Mouse (Mus musculus) thymus, adult 18-20 months (tissue): ENCODE results near the gene Ptpn3.

Experiments
- DNase-seq, 2 experiments: peaks; one replicate each; pipeline ENCODE4 v3.0.0; 2022; ENCODE audit warnings: mixed read lengths in 2 of 2

Gene Ptpn3

DNA sequence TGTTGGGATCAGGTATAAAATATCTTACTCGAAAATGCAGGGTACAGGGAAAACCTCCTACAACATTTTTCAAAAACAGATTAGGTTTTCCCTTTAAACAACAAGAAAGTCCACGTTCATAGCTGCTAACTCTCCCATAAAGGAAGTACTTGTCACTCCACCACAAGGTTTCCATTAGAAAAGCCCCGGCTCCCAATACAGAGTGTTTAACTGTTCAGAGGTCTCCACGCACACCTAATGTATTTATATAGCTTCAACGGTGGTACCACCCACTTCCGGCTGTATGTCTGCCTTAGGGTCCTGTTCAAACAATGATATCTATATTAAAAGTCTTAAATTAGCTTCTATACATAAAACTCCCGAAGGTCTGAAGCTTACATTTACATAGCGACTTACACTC, 39.2 kb downstream of the Ptpn3 start:
- DNase-seq: no peak

DNA sequence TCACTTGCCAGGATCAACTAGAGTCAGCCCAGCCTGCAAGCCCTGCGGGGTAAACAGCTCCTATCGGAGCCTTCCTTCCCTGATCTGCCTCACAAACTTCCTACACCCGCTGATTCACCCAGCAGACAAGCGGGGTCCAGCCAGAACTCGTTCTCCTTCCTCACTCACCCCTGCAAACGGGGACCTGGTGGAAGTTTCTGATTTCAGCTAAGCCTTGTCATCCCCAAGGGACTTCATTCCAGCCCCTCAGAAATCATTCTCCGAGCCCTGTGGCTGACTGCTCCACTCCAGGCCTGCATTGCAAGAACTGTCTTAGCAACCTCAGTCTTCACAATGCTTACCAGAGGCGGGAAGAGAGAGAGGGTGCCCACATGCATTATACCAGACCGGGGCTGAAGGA, 39.8 kb downstream of the Ptpn3 start:
- DNase-seq: no peak

DNA sequence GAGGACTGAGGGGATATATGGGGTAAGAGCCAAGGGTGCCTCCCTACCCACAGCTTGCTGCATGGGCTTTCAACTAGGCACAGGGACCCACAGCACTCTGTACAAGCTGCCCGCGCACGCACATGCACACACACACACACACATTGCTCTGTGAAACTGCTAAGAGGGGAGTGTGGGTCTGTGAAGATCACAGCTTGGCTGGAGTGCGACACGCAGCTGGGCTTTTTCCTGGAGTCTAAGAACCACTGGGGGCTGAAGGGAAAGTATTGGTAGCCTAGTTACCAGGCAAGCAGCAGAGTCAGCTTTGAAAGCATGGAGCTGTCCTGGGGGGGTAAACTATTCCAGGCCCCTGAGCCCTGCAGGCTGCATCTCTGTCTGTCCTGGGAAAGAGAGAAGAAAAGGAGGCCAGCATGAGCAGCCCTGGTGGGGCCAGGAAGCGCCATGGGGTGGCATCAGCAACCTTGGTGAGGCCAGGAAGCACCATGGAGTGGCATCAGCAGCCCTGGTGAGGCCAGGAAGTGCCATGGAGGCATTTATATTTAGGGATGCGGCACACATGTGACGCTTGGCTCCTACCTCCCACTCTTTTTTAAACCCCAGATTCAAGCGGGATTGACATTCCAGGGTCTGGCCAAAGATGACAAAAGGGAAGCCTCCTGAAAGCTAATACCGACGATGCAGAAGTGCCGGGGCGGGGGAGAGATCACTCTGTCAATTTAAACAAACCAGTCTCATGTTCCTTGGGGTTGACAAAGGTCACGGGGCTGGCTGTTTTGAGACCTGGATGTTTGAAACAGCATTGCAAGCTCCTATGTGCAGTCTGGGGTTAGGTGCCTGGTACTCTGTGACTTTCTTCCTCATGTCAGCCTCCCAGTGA, 43.2 kb downstream of the Ptpn3 start:
- no peak for DNase-seq

DNA sequence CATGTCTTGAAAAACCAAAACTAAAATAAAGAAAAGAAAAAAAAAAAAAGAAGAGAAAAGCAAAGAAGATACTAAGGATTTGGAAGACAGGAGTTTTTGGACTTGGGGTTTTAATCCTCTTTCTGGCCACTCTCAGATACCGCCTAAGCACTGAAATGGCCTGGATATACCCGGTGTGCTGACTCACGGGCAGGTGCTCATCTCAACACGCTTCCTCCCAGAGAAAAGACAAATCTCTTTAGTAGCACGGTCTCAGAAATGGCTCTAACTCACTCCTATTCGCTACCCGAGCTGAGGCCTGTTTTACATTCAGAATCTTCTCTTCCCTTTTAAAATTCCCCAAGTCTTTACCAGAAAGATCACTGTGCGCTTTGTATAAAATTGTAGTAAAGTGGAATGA, 44.2 kb downstream of the Ptpn3 start:
- no peak for DNase-seq

- DNase-seq: no peak
These were observed 44.9 kb downstream of the Ptpn3 start for GRCm38 (mm10) chr4:57256761-57257160.

- DNase-seq: no peak
These were observed 47.2 kb downstream of the Ptpn3 start for GRCm38 (mm10) chr4:57254412-57254811.

- no peak for DNase-seq
These were observed 51.0 kb downstream of the Ptpn3 start for GRCm38 (mm10) chr4:57250636-57251035.

- no peak for DNase-seq
These were observed 52.5 kb downstream of the Ptpn3 start for GRCm38 (mm10) chr4:57249108-57249507.

GRCm38 (mm10) chr4:57244874-57245273, 56.8 kb downstream of the Ptpn3 start:
- DNase-seq: no peak

DNA sequence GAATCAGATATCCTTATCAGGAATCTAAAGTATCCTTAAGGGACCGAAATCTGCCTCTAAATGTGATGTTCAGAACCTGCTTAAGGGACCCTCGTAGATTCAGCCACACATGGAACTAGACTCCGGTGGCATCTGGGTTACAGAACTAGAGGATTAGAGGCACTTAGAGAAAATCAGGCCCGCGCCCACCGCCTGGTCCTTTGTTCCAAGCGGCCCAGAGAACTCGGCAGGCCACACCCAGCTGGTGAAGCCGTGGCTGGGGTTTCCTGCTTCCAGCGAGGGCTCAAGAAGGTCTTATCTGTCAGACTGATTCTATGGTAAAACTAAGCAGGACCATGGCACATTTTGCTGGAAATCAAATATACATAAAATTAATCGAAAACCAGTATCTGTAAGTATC, 58.3 kb downstream of the Ptpn3 start:
- DNase-seq: no peak

DNA sequence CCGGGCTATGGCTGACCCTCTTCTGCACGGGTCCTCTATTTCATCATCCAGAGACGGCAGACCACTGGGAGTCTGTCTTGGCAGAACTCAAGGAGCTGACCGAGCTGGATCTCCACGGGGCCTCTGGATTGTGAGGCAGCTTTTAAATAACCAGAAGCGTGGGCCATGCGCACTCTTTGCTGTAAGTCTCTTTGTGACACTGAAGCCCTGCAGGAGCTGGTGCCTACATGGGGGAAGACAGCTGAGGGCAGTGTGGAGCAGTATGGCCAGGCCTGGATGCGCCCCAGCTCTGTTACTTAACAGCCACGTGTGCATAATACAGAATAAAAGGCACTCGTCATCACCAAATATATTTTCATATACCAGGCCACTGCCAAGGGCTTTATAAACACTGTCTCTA, 60.7 kb downstream of the Ptpn3 start:
- no peak for DNase-seq

- DNase-seq: no peak
These were observed 61.5 kb downstream of the Ptpn3 start for GRCm38 (mm10) chr4:57240100-57240499.

DNA sequence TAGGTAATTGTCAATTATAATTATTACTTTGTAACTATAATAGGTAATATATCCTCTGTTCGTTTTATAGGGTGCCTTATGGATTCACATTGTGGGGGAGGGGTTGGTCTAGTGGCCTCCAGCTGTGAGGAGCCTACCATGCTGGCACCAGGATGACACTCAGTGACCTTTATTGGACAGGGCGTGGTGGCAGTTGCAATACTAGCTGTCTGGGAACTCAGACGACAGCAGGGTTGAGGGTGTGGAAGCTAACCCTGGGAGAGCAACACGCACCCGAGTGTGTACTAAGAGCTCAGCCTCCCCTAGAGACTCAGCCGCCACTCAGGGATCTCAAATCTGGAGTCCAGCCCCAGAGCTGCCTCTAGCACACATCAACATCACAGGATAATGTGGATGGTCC, 62.5 kb downstream of the Ptpn3 start:
- no peak for DNase-seq

DNA sequence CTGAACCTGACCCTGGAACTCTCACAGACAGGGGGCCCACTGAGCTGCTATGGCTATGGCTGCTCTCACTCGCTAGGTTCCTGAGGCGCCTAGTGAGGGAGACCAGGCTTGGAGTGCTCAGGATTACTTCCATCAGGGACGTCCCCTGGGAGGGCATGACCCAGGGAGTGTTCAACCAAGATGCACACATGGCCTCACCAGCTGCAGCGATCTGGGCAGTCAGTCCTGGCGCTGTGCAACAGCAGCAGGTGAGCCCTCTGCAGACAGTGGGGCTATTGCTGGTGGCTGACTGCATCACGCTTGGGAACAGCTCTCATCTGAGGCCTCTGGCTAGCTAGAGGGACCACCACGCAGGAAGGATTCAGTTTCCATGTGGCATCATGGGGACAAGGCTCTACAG, 63.5 kb downstream of the Ptpn3 start:
- DNase-seq: no peak

GRCm38 (mm10) chr4:57236513-57236912, 65.1 kb downstream of the Ptpn3 start:
- no peak for DNase-seq

GRCm38 (mm10) chr4:57235741-57236140, 65.9 kb downstream of the Ptpn3 start:
- DNase-seq: no peak

DNA sequence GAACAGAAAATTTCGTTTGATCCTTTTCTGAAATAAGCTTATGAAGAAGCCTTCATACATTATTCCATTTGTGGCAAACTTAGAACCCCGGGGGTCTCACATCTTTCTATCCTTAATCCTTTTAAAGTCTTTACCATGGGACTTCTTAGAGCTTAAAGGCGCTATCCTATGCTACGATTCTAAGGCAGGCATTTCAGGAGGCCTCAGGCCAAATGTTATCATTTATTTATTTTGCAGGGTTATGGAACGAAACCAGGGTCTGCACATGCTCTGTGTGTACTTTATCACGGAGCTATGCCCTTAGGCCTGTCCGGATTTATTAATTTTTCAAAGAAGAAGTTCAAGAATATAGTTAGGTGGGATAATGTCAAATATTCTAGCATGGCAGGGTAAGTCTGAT, 67.3 kb downstream of the Ptpn3 start:
- no peak for DNase-seq

GRCm38 (mm10) chr4:57232439-57232838, 69.2 kb downstream of the Ptpn3 start:
- no peak for DNase-seq

DNA sequence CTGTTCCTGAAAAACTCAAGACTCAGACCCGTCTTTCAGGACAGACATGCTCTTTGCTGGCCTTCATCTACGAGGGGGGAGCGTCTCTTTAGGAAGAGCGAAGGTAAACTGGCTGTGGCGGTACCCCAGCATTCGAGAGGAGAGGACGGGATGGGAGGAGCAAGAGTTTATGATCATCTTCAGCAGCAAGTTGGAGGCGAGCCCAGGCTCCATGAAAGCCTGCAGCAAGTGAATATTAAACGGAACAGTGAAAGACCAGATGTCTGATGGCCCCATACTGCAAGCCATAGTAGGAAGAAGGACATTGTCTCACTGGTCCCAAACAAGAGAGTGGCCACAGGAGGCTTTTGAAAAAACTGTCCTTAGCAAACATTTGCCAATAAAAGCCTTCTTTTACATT, 70.3 kb downstream of the Ptpn3 start:
- DNase-seq: no peak

- DNase-seq: no peak
These were observed 71.3 kb downstream of the Ptpn3 start for GRCm38 (mm10) chr4:57230341-57230740.

DNA sequence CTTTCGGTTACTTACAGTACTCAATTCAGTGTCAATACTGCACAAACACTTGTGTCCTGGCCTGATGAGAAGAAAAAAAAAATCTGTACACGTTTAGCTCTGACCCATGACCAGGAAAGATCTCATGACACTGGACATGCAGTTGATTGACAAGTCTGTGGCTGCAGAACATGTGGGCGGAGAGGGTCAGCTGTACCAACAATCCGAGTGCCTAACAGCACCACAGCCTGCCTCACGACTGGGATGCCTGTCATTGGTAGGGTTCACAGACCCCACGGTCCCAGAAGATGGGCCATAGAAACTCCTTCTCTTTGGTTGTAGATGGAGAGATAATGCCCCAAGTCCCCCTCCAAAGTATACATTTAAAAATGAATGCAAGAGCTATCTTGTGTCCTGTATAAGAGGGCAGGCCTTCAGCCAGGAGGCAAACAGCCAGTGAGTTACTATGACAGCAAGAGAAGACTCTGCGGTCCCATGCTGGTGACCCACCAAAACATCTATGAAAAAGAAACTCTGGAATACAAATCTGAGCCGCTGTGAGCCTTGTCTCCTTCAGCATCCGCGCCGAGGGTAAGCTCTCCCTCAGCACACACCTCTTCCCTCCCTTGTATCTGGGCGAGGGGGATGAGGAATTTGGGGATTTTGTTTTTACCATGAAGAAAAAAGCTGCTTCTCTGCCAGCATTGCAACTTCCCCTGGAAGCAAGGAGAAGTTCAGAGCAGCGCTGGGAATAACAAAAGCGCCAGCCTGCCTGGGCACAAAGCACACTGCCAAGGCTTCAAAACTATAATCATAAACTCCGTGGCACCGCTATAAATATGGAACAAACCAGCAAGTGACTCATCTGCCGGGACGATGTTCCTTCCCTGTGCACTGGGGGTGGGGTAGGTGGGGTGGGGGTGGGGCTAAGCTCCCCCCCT, 72.8 kb downstream of the Ptpn3 start:
- DNase-seq: no peak

DNA sequence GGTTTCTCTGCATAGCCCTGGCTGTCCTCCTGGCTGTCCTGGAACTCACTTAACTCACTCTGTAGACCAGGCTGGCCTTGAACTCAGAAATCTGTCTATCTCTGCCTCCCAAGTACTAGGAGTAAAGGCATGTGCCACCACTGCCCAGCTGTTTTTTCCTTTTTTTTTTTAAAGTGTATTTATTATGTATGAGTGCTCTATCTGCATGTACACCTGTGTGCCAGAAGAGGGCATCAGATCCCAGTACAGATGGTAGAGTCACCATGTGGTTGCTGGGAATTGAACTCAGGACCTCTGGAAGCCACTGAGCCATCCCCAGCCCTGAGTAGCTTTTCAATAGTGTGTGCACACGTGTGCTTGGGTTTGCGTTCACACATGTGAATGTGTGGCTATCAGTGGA, 76.9 kb downstream of the Ptpn3 start:
- DNase-seq: no peak

GRCm38 (mm10) chr4:57217746-57218145, 83.9 kb downstream of the Ptpn3 start:
- DNase-seq: no peak

GRCm38 (mm10) chr4:57216535-57216934, 85.1 kb downstream of the Ptpn3 start:
- no peak for DNase-seq
